Mouse (Mus musculus) hematopoietic stem cell, adult 5-6 weeks (primary cell): ENCODE data around the gene Lexm. TPM values are rescaled to one million over a fixed set of nuclear protein-coding genes. Genes with fewer than 3 reads are reported as not detected.

Experiments used
- ATAC-seq, 2 experiments: fragments of 125-278 bp in 1 of 2; replicated peaks in 1 of 2; 2 replicates each; pipeline ENCODE4 v1.8.0; 2016 to 2017; ENCODE audit warnings: inconsistent platforms in 2 of 2, mild to moderate bottlenecking in 2 of 2, moderate number of reproducible peaks in 2 of 2, low read depth in 1 of 2, moderate TSS enrichment in 1 of 2; ENCODE audit not compliant: low FRiP score in 2 of 2, poor library complexity in 2 of 2, severe bottlenecking in 2 of 2, insufficient read depth in 1 of 2, low TSS enrichment in 1 of 2
- total RNA-seq: library from RNA; stranded (forward); fragments of 172-1452, 232-1000 nt; gene quantifications from 2 replicates; pipeline ENCODE4 v1.2.3, GENCODE M21; 2017

The Lexm gene
- total RNA-seq, 1 experiment from 2014 or later, result not detected

DNA sequence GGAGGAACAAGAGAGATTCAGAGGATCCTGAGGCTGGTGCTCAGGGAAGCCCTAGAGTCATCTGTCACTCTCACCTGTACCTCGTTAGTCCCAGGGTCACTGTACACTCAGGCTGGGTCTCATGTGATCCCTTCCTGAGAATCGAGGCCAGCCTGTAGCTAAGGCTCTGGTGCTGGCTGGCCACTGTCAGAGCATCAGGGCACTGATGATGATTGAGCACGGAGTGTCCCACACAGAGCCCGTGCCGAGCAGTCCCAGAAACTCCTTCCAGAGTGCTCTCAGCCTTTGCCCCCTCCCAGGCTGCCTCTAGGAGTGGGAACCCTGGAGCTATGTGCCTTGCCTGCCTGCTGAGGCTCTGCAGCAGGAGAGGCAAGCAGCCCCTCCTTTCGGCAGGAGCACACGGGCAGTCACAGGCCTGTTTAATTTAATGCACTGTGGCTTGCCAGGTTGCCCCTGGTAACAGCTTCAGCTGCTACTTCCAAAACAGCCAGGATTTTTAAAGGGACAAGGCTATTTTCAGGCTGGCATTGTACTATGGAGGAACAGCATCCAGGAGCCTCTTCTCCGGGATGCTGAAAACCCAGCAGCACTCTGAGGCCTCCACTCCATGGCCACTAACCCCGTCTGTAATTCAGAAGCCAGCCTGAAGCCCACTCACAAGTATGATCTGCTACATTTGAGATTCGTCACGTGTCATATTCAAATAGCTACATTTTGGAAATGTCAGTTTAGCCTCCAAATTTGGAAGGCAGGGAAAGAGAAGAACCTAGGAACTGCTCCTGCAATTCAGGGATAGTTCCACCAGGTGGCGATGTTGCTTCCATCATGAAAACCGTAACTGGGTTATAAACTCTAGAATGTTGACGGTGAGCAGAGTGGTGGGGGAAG is 13.5 kb upstream of the Lexm start:
- ATAC-seq, result 0 out of 4 replicates have a peak, but pooled peaks have one; percentile 36 to 46

DNA sequence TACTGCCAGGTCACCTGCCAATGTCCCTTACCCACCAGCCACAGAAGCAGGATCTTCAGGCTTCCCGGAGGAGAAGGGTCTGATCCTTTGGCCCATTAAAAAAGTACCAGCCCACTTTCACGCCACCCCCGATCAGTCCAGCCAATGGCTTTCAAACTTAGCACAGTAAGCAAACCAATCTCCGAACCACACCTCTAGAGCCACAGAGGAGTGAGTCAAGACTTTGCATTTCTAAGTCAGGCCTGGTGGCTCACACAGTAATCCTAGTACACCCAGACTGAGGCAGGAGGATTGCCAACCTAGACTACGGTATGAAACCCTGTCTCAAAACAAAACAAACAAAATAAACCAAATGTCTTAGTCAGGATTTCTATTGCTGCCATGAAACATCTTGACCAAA is 12.3 kb upstream of the Lexm start:
- ATAC-seq, result no peak

DNA sequence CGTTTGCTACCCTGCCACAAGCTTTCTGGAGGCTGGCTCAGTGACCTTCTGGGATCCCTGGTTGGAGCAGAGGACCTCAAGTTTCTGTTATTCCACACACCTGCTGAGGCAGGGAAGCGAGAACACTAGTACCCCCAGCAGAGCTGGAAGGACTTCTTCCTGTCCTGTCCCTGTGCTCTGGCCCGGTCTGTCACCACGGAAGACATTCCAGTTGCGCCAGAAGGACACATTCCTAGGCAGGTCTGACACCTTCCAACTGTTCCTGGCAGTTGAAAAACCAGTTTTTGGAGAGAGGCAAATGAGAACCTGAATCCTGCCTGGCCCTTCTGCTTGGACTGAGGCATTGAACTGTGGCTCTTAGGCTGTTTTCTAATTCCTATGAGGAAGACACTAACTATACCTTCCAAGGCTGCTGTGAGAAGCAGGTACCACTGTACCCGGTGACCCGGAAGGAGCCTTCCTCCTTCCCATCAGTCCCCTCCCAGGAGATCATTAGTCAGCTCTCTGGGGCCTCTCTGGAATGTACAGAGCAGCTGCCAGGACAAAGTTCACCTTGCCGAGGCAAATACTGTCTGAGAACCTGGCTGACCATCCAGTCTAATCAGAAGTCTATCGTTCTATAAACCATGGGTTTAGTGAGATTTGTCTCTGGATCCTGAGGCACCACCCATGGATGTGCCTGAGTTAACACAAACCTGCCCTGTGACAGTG is 11.8 kb upstream of the Lexm start:
- no peak for ATAC-seq

DNA sequence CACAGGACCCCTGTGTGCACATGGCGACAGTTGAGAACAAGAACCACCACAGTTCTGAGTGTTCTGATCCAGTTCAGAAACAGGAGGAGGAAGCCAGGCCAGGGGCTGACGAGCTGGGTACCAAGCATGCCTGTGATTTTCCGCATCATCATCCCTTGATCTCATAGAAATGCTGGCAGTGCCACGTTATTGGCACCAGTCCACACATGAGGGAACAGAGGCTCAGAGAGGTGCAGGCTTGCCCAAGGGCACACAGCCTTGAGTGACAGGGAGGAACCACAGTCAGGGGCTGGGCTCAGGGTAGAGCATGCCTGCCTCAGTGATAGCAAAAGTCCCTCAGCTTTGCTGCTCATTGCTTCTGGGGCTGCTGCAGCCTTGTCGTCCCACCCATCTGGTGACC is 10.8 kb upstream of the Lexm start:
- no peak for ATAC-seq

DNA sequence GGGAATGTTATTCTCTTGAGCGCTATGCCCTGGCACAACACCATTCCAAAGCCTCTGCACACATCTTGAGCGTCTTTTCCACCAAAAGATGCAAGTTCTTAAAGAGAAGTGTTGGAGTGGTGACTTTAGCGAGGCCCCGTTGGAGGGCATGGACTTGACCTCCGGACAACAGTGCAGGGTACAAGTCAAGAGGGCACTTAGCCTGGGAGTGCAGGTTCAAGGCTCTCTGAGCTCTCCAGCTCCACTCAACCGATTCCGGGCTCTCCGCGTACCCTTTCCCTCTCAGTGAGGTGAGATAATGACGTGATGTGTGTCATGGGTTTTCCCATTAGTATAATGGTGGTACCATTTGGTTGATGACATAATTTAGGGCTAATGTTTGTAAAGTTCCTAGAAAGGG is 7.2 kb upstream of the Lexm start:
- ATAC-seq, result no peak

DNA sequence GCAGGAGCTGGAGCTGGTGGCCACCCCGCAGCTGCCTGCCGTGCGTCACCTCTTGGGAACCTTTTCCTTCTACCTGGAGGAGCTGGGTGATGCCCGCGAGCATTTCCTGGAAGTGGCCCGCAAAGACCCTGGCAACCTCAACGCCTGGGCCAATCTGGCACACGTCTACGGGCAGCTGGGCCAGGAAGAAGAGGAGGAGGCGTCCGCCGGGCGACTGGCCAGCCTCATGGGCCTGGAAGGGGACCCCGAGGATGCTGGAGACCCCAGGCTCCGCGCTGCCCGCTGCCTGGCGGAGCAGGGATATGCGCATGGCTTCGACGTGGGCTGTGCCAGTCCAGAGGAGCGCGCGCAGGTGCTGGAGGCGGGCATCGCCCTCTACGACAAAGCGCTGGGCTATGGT is 5.7 kb upstream of the Lexm start:
- ATAC-seq, result no peak

DNA sequence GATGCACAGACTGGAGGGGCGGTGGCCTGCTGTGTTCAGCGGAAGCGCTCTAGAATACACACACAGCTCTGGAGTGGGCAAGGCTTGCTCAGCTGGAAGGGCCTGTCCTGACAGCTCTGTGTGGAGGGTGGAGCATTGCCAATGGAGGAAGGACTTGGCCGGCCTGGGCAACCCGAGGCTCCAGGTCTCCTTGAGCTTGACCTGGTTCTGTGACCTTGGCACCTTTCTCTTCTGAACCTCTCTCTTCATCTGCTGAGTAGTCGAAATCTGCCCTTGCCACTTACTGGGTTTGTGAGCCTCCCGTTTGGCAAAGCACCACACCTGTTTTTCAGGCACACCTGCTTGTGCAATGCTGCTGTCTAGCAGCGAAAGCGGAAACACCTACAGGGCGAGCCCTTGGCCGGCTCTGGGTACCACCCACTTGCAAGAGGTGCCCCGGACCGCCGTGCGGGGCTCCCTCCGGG is 5.0 kb upstream of the Lexm start, which contains the start of gene Ttc22:
Gene Ttc22, plus strand, starts transcription at position 403 of the 464 bp plus-strand sequence.
- no peak for ATAC-seq

DNA sequence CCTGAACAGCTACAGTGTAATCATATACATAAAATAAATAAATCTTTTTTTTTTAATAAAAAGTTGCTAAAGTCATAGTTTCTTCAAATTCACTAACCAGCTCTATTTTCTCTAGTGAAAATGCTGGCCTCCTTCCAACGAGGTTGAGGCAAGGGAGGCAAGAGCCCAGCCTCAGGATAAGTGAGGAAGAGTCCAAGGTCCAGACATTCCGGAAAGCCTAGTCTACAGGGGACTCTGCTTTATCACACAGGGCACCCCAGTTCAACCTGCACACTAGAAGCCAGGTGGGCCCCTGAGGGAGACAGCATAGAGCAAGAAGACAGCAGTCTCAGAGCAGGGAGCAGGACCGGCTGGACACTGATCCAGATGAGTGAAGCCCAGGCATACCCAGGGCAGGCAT is 4.4 kb upstream of the Lexm start:
- ATAC-seq, result no peak

DNA sequence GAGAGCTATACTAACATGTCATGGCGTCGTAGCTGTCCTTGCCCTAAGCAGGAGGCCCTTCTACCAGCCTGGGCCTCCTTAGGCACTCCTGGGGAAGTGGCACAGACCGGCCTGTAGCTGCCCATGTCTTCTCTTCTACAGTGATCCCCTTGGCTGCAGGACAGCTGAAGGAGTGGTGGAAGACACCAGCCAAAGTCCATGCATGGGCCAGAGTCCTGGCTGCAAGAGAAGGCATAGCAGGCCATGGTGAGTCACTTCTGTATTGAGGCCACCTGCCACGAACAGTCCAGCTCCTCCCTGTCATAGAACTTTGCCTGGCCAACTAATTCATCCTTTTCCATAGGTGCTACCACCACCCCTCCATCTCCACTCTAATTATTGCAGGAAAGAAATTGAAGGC is 1.9 kb upstream of the Lexm start:
- no peak for ATAC-seq

DNA sequence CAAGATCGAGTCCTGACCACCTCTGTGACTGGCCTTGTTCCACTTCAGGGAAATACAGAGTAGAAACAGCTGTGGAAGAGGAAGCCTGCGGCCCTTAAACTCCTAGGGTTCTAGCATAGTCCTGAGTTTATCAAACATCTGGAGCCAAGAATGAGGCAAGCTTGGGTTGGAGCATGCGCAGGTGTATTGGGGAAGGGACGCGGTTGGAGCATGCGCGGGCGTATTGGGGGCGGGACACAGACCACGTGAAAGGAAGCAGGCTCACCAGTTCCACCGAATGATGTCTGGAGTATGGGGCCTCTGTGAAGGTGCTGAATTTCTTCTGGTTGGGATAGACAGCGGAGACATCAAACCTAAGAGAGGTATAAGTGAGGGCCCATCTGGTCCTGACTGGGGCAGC is 1.4 kb downstream of the Lexm start:
- no peak for ATAC-seq

DNA sequence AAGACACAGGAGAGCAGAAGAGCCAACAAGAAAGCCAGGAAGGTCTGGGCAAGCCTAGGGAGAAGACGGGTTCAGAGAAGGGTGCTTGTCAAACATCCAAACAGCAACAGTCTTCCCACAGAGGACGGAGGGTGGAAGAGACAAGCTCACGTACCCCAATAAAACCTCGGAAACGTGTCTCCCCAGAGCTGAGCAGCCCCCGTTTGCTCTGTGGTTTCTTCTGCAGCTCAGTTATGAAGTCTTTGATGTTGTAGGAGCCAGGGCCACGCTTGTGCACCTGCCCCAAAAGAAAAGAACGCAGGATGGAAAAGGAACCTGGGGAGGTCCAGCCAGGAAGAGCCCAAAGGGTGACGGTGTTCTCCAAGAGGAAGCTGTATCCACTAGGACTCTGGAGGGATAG is 2.2 kb downstream of the Lexm start:
- ATAC-seq, result no peak

DNA sequence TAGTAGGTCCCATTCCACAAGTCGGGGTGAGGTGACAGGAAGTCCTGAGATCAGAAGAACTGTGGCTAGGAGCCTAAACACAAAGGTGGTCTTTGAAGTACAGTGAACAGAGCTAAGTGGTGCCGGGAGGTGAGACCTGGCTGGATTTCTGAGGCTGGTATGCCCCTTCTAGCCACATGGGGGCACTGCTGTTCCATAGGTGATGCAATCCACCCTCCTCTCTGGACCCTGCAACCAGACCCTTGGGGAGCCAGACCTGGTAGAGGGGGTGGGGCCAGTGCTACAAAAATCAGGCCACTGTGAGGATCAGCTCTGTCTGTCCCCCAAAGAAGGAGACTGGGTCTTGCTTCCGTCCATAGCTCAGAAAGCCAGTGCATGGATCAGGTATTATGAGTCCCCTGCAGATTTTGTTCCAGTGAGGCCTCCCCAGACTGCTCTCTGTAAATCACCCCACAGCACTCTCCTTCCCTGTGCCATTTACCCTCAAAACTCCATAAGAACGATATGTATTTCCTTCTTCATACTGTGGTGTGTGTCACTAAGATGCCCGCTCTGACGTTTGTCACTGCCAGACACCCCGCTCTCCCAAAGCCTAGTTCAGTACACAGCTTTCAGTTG is 2.8 kb downstream of the Lexm start:
- peak; percentile 74 to 83 for ATAC-seq

DNA sequence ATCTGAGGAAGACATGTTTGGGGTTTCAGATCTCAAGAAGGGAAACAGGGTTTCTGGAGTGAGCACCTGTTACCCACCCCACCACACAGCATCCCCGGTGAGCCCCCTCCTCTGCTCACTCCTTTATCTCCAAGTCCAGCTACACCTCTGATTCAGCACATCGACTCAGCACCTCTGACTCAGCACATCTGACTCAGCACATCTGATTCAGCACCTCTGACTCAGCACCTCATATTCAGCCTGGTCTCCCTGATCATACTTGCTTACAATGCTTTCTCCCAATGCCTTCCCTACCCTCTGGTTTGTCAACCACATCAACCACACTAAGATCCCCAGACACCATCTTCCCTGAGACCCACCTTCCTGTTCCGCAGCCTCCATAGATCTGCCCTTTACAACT is 3.5 kb downstream of the Lexm start:
- ATAC-seq, result no peak

DNA sequence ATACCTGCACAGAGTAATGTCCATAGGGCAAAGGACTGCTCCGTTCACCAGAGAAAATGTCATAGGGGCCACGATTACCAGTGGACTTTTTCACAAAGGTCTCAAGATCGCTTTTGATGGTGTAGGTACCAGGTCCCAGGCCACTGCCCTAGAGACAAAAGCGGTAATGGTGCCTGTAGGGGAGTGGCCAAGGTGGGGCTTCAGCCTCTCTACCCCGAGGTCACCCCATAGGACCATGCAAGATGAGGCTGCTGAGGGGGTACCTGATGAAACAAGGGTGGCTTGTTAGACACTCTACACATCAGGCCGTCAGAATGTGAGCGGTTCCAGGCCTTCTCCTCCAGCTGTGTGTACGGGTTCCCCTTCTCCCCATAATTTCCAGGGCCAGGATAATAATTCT is 3.9 kb downstream of the Lexm start:
- no peak for ATAC-seq

DNA sequence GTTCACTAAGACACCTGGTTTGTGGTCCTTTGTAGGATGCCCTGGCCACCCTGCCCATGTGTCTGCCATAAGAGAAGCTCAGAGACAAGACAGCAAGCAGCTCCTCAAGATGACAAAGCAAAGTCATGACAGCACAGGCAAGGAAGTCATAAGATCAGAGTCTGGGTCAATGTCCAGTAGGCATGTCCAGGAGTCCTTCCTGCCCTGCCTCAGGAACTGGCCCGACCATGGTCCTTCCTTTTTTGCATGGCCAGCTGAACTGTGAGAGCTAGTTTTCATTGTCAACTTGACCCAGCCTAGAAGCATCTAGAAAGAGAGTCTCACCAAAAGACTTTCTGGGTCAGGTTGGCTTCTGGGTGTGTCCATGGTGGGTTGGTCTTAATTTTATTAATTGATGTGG is 9.1 kb downstream of the Lexm start:
- no peak for ATAC-seq

DNA sequence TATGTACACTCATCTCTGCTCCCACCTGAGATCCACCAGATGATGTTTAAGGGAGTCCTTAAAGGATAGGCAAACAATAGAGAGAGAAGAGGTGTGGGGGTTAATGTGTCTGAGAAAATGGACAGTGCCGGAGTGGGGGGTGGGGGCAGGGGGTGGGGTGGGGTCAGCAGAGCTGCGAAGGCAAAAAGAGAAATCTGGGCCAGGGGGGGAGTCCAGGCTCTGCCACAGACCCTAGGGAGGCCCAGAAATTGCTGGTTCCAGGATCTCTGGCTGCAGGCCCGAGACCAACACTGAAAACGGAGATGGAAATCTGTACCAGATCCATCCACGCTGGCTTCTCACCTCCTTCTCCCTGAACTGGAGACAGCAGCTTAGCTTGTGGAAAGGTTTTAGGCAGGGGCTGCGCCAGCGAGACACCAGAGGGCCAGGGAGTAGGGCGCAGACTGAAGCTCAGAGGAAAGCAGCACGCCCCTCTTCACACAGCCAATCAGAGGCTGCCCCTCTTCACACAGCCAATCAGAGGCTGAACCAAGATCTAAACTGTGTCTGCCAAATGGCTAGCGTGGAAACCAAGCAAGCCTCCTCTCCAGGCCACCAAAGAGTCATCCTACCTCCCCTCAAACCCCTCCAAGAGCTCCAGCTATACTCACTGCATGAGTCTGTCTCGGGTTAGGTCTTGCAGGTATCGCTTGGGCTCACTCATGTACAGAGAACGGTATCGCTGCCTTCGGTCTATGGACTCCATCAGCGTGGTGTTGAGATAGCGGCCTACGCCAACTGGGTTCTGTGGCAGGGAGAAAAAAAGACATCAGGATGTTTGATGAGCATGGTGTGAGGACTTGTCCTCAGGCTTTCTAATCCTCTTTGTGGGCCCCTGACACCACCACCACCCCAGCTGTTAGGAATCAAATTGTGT is 10.1 kb downstream of the Lexm start:
- 0 out of 4 replicates have a peak, but pooled peaks of 1 of the 2 experiments have one; percentile 29 for ATAC-seq

DNA sequence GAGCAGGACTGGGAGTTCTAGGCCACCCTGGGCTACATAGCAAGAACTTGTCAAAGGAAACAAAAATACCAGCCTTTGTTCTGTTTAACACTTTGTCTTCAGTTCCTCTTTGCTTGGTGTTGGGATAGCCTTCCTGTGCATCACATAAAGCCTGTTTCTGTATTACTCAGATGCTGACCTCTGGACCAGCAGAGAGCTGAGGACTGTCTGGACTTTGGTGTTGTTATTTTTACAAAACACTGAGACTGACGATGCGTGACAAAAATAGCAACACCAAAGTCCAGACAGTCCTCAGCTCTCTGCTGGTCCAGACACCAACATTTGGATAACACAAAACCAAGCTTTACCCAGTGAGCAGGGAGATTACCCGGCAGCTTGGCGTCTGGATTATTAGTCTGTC is 16.3 kb downstream of the Lexm start:
- no peak for ATAC-seq
